38 mouse cellular contexts compared by ENCODE assay signal in genomic region chr10:97722709-97723108, GRCm38 (mm10). TPM values are rescaled to one million over a fixed set of nuclear protein-coding genes. Genes with fewer than 3 reads are reported as not detected.
"Had no signal": no experiment of that assay in that cellular context is flagged by ENCODE, and none has a peak within 500 bp of the region (broad histone marks: within the 10 kb centered on the region; RNA-seq: fewer than 3 reads in every experiment).

No protein-coding gene starts in this region.

- H3K4me1 ChIP-seq: limb, embryonic 10.5 days; limb, embryonic 12.5 days; liver, embryonic 12.5 days; liver, embryonic 13.5 days; liver, embryonic 15.5 days; lung, embryonic 15.5 days; megakaryocyte, embryonic 14.5 days; midbrain, embryonic 12.5 days; midbrain, embryonic 13.5 days; midbrain, embryonic 15.5 days; neural tube, embryonic 12.5 days had no signal

- H3K27ac ChIP-seq: left cerebral cortex, adult 2 months; limb, embryonic 10.5 days; limb, embryonic 12.5 days; limb, embryonic 13.5 days; limb, embryonic 15.5 days; liver, embryonic 12.5 days; liver, embryonic 13.5 days; liver, embryonic 14.5 days; liver, embryonic 15.5 days; lung, embryonic 15.5 days; macrophage; midbrain, embryonic 12.5 days; midbrain, embryonic 13.5 days; midbrain, embryonic 15.5 days; neural tube, embryonic 12.5 days had no signal

- DNase-seq: left cerebral cortex, postnatal 4 days; liver; liver, embryonic 13.5 days; liver, postnatal 0 days; lung, adult 18-20 months; lung, adult 2 months; lung, embryonic 14.5 days; lung, postnatal 10 days; lung, postnatal 14 days; lung, postnatal 36 days; lung, postnatal 4 days; midbrain, embryonic 14.5 days had no signal

- H3K4me2 ChIP-seq: limb, embryonic 12.5 days; limb, embryonic 13.5 days; limb, embryonic 15.5 days; liver, embryonic 11.5 days; liver, embryonic 12.5 days; liver, embryonic 13.5 days; liver, embryonic 15.5 days; lung, embryonic 14.5 days; lung, embryonic 15.5 days; midbrain, embryonic 12.5 days; midbrain, embryonic 13.5 days; midbrain, embryonic 15.5 days; neural tube, embryonic 12.5 days had no signal

- H3K9ac ChIP-seq: limb, embryonic 12.5 days; limb, embryonic 13.5 days; limb, embryonic 15.5 days; liver, embryonic 12.5 days; liver, embryonic 13.5 days; liver, embryonic 14.5 days; liver, embryonic 15.5 days; liver, postnatal 0 days; lung, embryonic 14.5 days; lung, embryonic 15.5 days; midbrain, embryonic 12.5 days; midbrain, embryonic 13.5 days; midbrain, embryonic 15.5 days; neural tube, embryonic 12.5 days had no signal

- ATAC-seq: liver, embryonic 12.5 days; liver, postnatal 0 days; lung, postnatal 0 days; midbrain, embryonic 13.5 days; midbrain, embryonic 15.5 days; midbrain, embryonic 16.5 days had no signal

- H3K9me3 ChIP-seq: limb, embryonic 10.5 days; limb, embryonic 12.5 days; limb, embryonic 13.5 days; limb, embryonic 15.5 days; liver, embryonic 12.5 days; liver, embryonic 13.5 days; liver, embryonic 15.5 days; lung, embryonic 15.5 days; midbrain, embryonic 12.5 days; midbrain, embryonic 13.5 days; midbrain, embryonic 15.5 days; neural tube, embryonic 12.5 days had no signal

- H3K4me3 ChIP-seq: left cerebral cortex, adult 2 months; limb, embryonic 10.5 days; limb, embryonic 12.5 days; limb, embryonic 13.5 days; limb, embryonic 15.5 days; liver, embryonic 12.5 days; liver, embryonic 13.5 days; liver, embryonic 15.5 days; lung, embryonic 15.5 days; megakaryocyte, embryonic 14.5 days; midbrain, embryonic 12.5 days; midbrain, embryonic 13.5 days; midbrain, embryonic 15.5 days; myocyte; neural tube, embryonic 12.5 days had no signal

- H3K27me3 ChIP-seq: limb, embryonic 12.5 days; limb, embryonic 13.5 days; limb, embryonic 15.5 days; liver, embryonic 12.5 days; liver, embryonic 13.5 days; liver, embryonic 15.5 days; lung, embryonic 15.5 days; megakaryocyte, embryonic 14.5 days; midbrain, embryonic 12.5 days; midbrain, embryonic 13.5 days; midbrain, embryonic 15.5 days; neural tube, embryonic 12.5 days had no signal

- H3K36me3 ChIP-seq: limb, embryonic 10.5 days; limb, embryonic 12.5 days; limb, embryonic 13.5 days; limb, embryonic 15.5 days; liver, embryonic 12.5 days; liver, embryonic 13.5 days; liver, embryonic 15.5 days; lung, embryonic 15.5 days; midbrain, embryonic 12.5 days; midbrain, embryonic 13.5 days; midbrain, embryonic 15.5 days; neural tube, embryonic 12.5 days had no signal

RNA-seq across cellular contexts. Expression of gene C030005K15Rik, which starts 3.8 kb away (rescaled TPM):
- polyA plus RNA-seq: limb, embryonic 10.5 days; limb, embryonic 11.5 days; limb, embryonic 12.5 days; limb, embryonic 13.5 days; limb, embryonic 14.5 days; limb, embryonic 15.5 days; liver, adult 2 months; liver, embryonic 11.5 days; liver, embryonic 12.5 days; liver, embryonic 13.5 days; liver, embryonic 14.5 days; liver, embryonic 15.5 days; liver, embryonic 16.5 days; liver, postnatal 0 days; lung, adult 2 months; lung, embryonic 14.5 days; lung, embryonic 15.5 days; lung, embryonic 16.5 days; lung, postnatal 0 days; macrophage; midbrain, embryonic 12.5 days; midbrain, embryonic 13.5 days; midbrain, embryonic 14.5 days; midbrain, embryonic 15.5 days; midbrain, embryonic 16.5 days; midbrain, postnatal 0 days; myocyte; neural tube, embryonic 11.5 days; neural tube, embryonic 12.5 days had no signal

RNA-seq across cellular contexts. Expression of gene Ccer1, which starts 29.9 kb away (rescaled TPM):
- polyA plus RNA-seq: limb, embryonic 10.5 days; limb, embryonic 11.5 days; limb, embryonic 12.5 days; limb, embryonic 14.5 days; limb, embryonic 15.5 days; liver, adult 2 months; liver, embryonic 11.5 days; liver, embryonic 12.5 days; liver, embryonic 13.5 days; liver, embryonic 14.5 days; liver, embryonic 15.5 days; liver, embryonic 16.5 days; liver, postnatal 0 days; lung, adult 2 months; lung, embryonic 14.5 days; lung, embryonic 15.5 days; lung, embryonic 16.5 days; lung, postnatal 0 days; macrophage; midbrain, embryonic 12.5 days; midbrain, embryonic 13.5 days; midbrain, embryonic 14.5 days; midbrain, embryonic 15.5 days; midbrain, embryonic 16.5 days; midbrain, postnatal 0 days; myocyte; neural tube, embryonic 11.5 days; neural tube, embryonic 12.5 days had no signal
